Mouse (Mus musculus): ENCODE results near the gene Sh3bgr. TPM values are rescaled to one million over a fixed set of nuclear protein-coding genes. Genes with fewer than 3 reads are reported as not detected.

Sh3bgr gene
- polyA plus RNA-seq, 1 experiment = 18.2 TPM

- WGBS = 50% methylated on average over 3 of the region's 3 CpGs
- DNase-seq = no peak
- no peak for TF ChIP-seq POLR2A (IDR thresholded peaks at IDR 0.05; ENCODE audit: borderline replicate concordance, extremely low read depth, low read depth, low read length)
- TF ChIP-seq CTCF (IDR thresholded peaks at IDR 0.05; ENCODE audit: insufficient read depth, low read length) = no peak
- H3K4me1 ChIP-seq (ENCODE audit: control insufficient read depth, insufficient read depth, low read length) = no peaks in the 10 kb centered on the region
- H3K4me3 ChIP-seq (replicated peaks; ENCODE audit: extremely low read depth, low read depth, low read length) = no peak overlapping the region
Observed at GRCm38 (mm10) chr16:96276596-96276995, 76.3 kb downstream of the Sh3bgr start.

Other genes starting within 250 kb of the Sh3bgr start
- 8.5 and 11.0 TPM in 2 replicates for gene Psmg1, start 209.5 kb upstream of the Sh3bgr start, polyA plus RNA-seq (2012; rRNA removed)
- gene Brwd1, start 117.9 kb upstream of the Sh3bgr start, polyA plus RNA-seq (2012; rRNA removed) = 24.5 and 27.4 TPM in 2 replicates
- 27.4 and 38.0 TPM in 2 replicates for gene Hmgn1, start 72.7 kb upstream of the Sh3bgr start, polyA plus RNA-seq (2012; rRNA removed)
- gene Wrb, start 55.0 kb upstream of the Sh3bgr start, polyA plus RNA-seq (2012; rRNA removed) = 81.5 and 84.8 TPM in 2 replicates
- 0.91 and 1.0 TPM in 2 replicates for gene Lca5l, start 8.2 kb upstream of the Sh3bgr start, polyA plus RNA-seq (2012; rRNA removed)
- 0.35 TPM in 1 of 2 replicates, not detected in the other for gene B3galt5, start 35.4 kb downstream of the Sh3bgr start, polyA plus RNA-seq (2012; rRNA removed)
- 0.13 TPM in 1 of 2 replicates, not detected in the other for gene Itgb2l, start 243.2 kb downstream of the Sh3bgr start, polyA plus RNA-seq (2012; rRNA removed)